Mouse (Mus musculus): ENCODE results near the gene Troap. TPM values are rescaled to one million over a fixed set of nuclear protein-coding genes. Genes with fewer than 3 reads are reported as not detected.

Troap gene
- polyA plus RNA-seq, 1 experiment from 2014 or later: 27.1 TPM

GRCm38 (mm10) chr15:99105238-99105637 lies 30.9 kb downstream of the Troap start:
- Histone ChIP-seq H3K9me3 (replicated peaks) (no peaks in the 10 kb centered on the region), H3K27me3 (peaks cover 6% of the 10 kb centered on the region), H3K36me3 (no peaks in the 10 kb centered on the region), H3K4me3 (replicated peaks) (no peak overlapping the region), H3K27ac (replicated peaks) (no peak overlapping the region), H3K4me2 (replicated peaks) (no peak overlapping the region), H3K4me1 (no peaks in the 10 kb centered on the region), H3K9ac (no peak overlapping the region)
- WGBS: 64% methylated on average over 7 of the region's 7 CpGs
- no peak for ATAC-seq (ENCODE audit: insufficient number of reproducible peaks, low FRiP score, low TSS enrichment, low read depth)

GRCm38 (mm10) chr15:99107866-99108265 lies 33.5 kb downstream of the Troap start:
- H3K27me3 ChIP-seq: no peaks in the 10 kb centered on the region
- no peak overlapping the region for H3K4me2 ChIP-seq (replicated peaks)
- no peaks in the 10 kb centered on the region for H3K4me1 ChIP-seq
- no peak overlapping the region for H3K27ac ChIP-seq (replicated peaks)
- 79% methylated on average over 3 of the region's 3 CpGs for WGBS
- no peak for ATAC-seq (ENCODE audit: insufficient number of reproducible peaks, low FRiP score, low TSS enrichment, low read depth)
- no peaks in the 10 kb centered on the region for H3K9me3 ChIP-seq (replicated peaks)
- no peak overlapping the region for H3K4me3 ChIP-seq (replicated peaks)
- H3K36me3 ChIP-seq: no peaks in the 10 kb centered on the region
- H3K9ac ChIP-seq: no peak overlapping the region

GRCm38 (mm10) chr15:99111139-99111538 lies 36.8 kb downstream of the Troap start:
- Histone ChIP-seq H3K4me3 (replicated peaks) (no peak overlapping the region), H3K27ac (replicated peaks) (no peak overlapping the region), H3K9ac (no peak overlapping the region), H3K36me3 (no peaks in the 10 kb centered on the region), H3K27me3 (no peaks in the 10 kb centered on the region), H3K4me1 (no peaks in the 10 kb centered on the region), H3K9me3 (replicated peaks) (no peaks in the 10 kb centered on the region), H3K4me2 (replicated peaks) (no peak overlapping the region)
- no peak for ATAC-seq (ENCODE audit: insufficient number of reproducible peaks, low FRiP score, low TSS enrichment, low read depth)
- WGBS: 86% methylated on average over 3 of the region's 3 CpGs

GRCm38 (mm10) chr15:99111809-99112208 lies 37.4 kb downstream of the Troap start:
- Histone ChIP-seq H3K4me3 (replicated peaks) (no peak overlapping the region), H3K4me2 (replicated peaks) (no peak overlapping the region), H3K27me3 (no peaks in the 10 kb centered on the region), H3K9me3 (replicated peaks) (no peaks in the 10 kb centered on the region), H3K4me1 (no peaks in the 10 kb centered on the region), H3K27ac (replicated peaks) (no peak overlapping the region), H3K36me3 (no peaks in the 10 kb centered on the region), H3K9ac (no peak overlapping the region)
- 49% methylated on average over 4 of the region's 4 CpGs for WGBS
- no peak for ATAC-seq (ENCODE audit: insufficient number of reproducible peaks, low FRiP score, low TSS enrichment, low read depth)

- Histone ChIP-seq H3K9me3 (replicated peaks) (no peaks in the 10 kb centered on the region), H3K27ac (replicated peaks) (no peak overlapping the region), H3K4me1 (no peaks in the 10 kb centered on the region), H3K36me3 (no peaks in the 10 kb centered on the region), H3K4me3 (replicated peaks) (no peak overlapping the region), H3K27me3 (no peaks in the 10 kb centered on the region), H3K9ac (no peak overlapping the region), H3K4me2 (replicated peaks) (0 out of 2 replicates have a peak overlapping the region, but pooled peaks have one; percentile 2)
- no peak for ATAC-seq (ENCODE audit: insufficient number of reproducible peaks, low FRiP score, low TSS enrichment, low read depth)
- 63% methylated on average over 11 of the region's 11 CpGs for WGBS
These were observed 38.5 kb downstream of the Troap start for GRCm38 (mm10) chr15:99112843-99113395.

GRCm38 (mm10) chr15:99113396-99113975 lies 39.1 kb downstream of the Troap start:
- no peaks in the 10 kb centered on the region for H3K9me3 ChIP-seq (replicated peaks)
- no peak overlapping the region for H3K9ac ChIP-seq
- no peak overlapping the region; the same call in 1 of the 2 replicates for H3K4me3 ChIP-seq (replicated peaks)
- H3K27ac ChIP-seq (replicated peaks): no peak overlapping the region
- 0 out of 2 replicates have a peak overlapping the region, but pooled peaks have one; percentile 2 for H3K4me2 ChIP-seq (replicated peaks)
- H3K4me1 ChIP-seq: no peaks in the 10 kb centered on the region
- H3K36me3 ChIP-seq: no peaks in the 10 kb centered on the region
- 10% methylated on average over 9 of the region's 9 CpGs for WGBS
- ATAC-seq (ENCODE audit: insufficient number of reproducible peaks, low FRiP score, low TSS enrichment, low read depth): no peak
- no peaks in the 10 kb centered on the region for H3K27me3 ChIP-seq

GRCm38 (mm10) chr15:99114312-99115064 lies 40.1 kb downstream of the Troap start:
- WGBS: 55% methylated on average over 14 of the region's 14 CpGs
- no peaks in the 10 kb centered on the region for H3K9me3 ChIP-seq (replicated peaks)

GRCm38 (mm10) chr15:99115065-99115423 lies 40.7 kb downstream of the Troap start:
- H3K4me3 ChIP-seq (replicated peaks): no peak overlapping the region
- 83% methylated on average over 7 of the region's 7 CpGs for WGBS
- H3K9ac ChIP-seq: no peak overlapping the region
- ATAC-seq (ENCODE audit: insufficient number of reproducible peaks, low FRiP score, low TSS enrichment, low read depth): no peak
- no peaks in the 10 kb centered on the region for H3K27me3 ChIP-seq
- no peak overlapping the region for H3K4me2 ChIP-seq (replicated peaks)
- H3K9me3 ChIP-seq (replicated peaks): no peaks in the 10 kb centered on the region
- H3K36me3 ChIP-seq: no peaks in the 10 kb centered on the region
- H3K27ac ChIP-seq (replicated peaks): no peak overlapping the region
- H3K4me1 ChIP-seq: no peaks in the 10 kb centered on the region

More at GRCm38 (mm10) chr15:99114312-99115064, 40.1 kb downstream of the Troap start:
- Histone ChIP-seq H3K9ac (no peak overlapping the region), H3K36me3 (no peaks in the 10 kb centered on the region), H3K4me2 (replicated peaks) (no peak overlapping the region), H3K4me1 (no peaks in the 10 kb centered on the region), H3K27me3 (no peaks in the 10 kb centered on the region), H3K4me3 (replicated peaks) (no peak overlapping the region), H3K27ac (replicated peaks) (no peak overlapping the region)
- ATAC-seq (ENCODE audit: insufficient number of reproducible peaks, low FRiP score, low TSS enrichment, low read depth): no peak

GRCm38 (mm10) chr15:99116539-99116938 lies 42.2 kb downstream of the Troap start:
- no peak overlapping the region for H3K9ac ChIP-seq
- H3K36me3 ChIP-seq: no peaks in the 10 kb centered on the region
- no peaks in the 10 kb centered on the region for H3K27me3 ChIP-seq
- 61% methylated on average over 11 of the region's 11 CpGs for WGBS
- no peak for ATAC-seq (ENCODE audit: insufficient number of reproducible peaks, low FRiP score, low TSS enrichment, low read depth)
- no peak overlapping the region for H3K4me3 ChIP-seq (replicated peaks)
- H3K27ac ChIP-seq (replicated peaks): no peak overlapping the region
- no peaks in the 10 kb centered on the region for H3K9me3 ChIP-seq (replicated peaks)
- no peak overlapping the region for H3K4me2 ChIP-seq (replicated peaks)
- no peaks in the 10 kb centered on the region for H3K4me1 ChIP-seq

GRCm38 (mm10) chr15:99120814-99121213 lies 46.4 kb downstream of the Troap start:
- Histone ChIP-seq H3K4me2 (replicated peaks) (no peak overlapping the region), H3K27ac (replicated peaks) (no peak overlapping the region), H3K27me3 (no peaks in the 10 kb centered on the region), H3K4me3 (replicated peaks) (no peak overlapping the region), H3K4me1 (no peaks in the 10 kb centered on the region), H3K36me3 (no peaks in the 10 kb centered on the region), H3K9me3 (replicated peaks) (no peaks in the 10 kb centered on the region), H3K9ac (no peak overlapping the region)
- ATAC-seq (ENCODE audit: insufficient number of reproducible peaks, low FRiP score, low TSS enrichment, low read depth): no peak
- WGBS: 12% methylated on average over 11 of the region's 11 CpGs

- Histone ChIP-seq H3K9me3 (replicated peaks) (no peaks in the 10 kb centered on the region), H3K27me3 (no peaks in the 10 kb centered on the region), H3K9ac (no peak overlapping the region), H3K4me3 (replicated peaks) (no peak overlapping the region), H3K27ac (replicated peaks) (no peak overlapping the region), H3K4me2 (replicated peaks) (no peak overlapping the region), H3K4me1 (peaks cover 3% of the 10 kb centered on the region), H3K36me3 (no peaks in the 10 kb centered on the region)
- ATAC-seq (ENCODE audit: insufficient number of reproducible peaks, low FRiP score, low TSS enrichment, low read depth): no peak
- WGBS: 76% methylated on average over 2 of the region's 2 CpGs
These were observed 48.3 kb downstream of the Troap start for GRCm38 (mm10) chr15:99122642-99123041.
